Mouse (Mus musculus): ENCODE measurements at regions not wholly inside any gene's neighbourhood (a gene's known extent, or its start where the extent isn't known, plus 50 kb on each side); places are given as distances from the start of the nearest gene placed in this dataset.

DNA sequence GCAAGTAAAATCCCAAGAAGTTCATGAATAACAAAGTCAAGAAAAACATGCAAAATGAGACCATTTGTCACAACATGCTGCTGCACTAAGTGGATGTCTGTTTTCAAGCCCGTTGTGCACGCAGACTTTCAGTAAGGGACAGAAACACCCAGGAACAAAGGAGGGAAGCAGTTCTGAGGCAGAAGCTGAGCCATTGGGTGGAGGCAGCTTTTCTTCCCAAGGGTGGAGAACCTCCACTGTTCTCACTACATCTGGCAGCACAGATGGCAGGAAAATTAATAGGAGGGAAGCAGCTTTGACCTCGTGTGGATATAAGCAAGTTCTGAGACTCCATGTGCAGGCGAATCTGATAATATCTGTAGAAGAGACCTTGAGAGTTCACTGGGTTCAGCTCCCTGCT lies 1529.3 kb downstream of the Efnb2 start:
- TF ChIP-seq CTCF (IDR thresholded peaks at IDR 0.05) (no peak), EP300 (IDR thresholded peaks at IDR 0.05) (no peak)
